Mouse (Mus musculus): ENCODE data around the gene Adgrf5. TPM values are rescaled to one million over a fixed set of nuclear protein-coding genes. Genes with fewer than 3 reads are reported as not detected.

Gene Adgrf5
- total and polyA plus RNA-seq, 3 experiments = not detected

DNA sequence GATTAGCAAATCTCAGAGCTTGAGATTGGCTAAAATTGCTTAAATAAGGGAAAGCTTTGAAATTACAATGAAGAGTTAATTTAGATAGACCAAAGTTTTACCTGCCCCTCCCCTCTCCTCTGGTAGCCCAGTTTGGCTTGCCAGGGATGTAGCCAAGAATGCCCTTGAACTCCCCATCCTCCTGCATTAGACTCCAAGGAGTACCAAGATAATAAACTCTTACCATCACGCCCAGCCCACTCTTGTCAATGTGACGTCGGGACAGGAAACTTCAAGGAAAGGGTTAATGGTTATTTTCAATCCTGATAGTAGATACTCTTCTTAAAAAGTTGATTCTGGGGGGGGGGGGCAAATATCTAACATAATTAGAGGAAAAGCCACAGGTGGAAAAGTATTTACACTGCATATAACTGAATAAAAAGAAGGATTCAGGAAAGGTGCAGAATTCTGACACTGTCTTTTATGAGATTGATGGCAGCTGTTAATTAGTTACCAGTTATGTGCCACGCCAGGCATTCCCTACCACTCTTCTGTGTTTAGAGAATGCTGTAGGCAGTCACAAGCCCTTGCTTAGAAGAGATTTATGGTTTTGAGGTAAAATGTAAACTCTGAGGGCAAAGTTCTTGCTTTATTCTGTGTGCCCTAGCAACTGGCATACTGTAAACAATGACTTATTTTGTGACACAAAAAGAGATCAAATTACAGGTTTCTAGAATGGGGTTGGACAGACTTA is 143.8 kb downstream of the Adgrf5 start:
- Histone ChIP-seq H3K4me2 (ENCODE audit: insufficient read depth, low read depth, poor library complexity, severe bottlenecking) (no peak overlapping the region), H3K27me3 (replicated peaks) (no peaks in the 10 kb centered on the region), H3K79me2 (replicated peaks; ENCODE audit: control insufficient read depth, extremely low read depth, insufficient read depth, poor library complexity, severe bottlenecking) (no peaks in the 10 kb centered on the region), H3K9ac (ENCODE audit: insufficient read depth, low read depth) (no peak overlapping the region), H3K4me1 (ENCODE audit: control insufficient read depth in 1 of 2, insufficient read depth in 2 of 2) (no peaks in the 10 kb centered on the region), H3K4me3 (replicated peaks in 1 of 3; ENCODE audit: low read depth in 2 of 3, low read length in 2 of 3, poor library complexity in 1 of 3) (no peak overlapping the region), H3K36me3 (replicated peaks in 1 of 2; ENCODE audit: control insufficient read depth in 1 of 2, insufficient read depth in 1 of 2, low read length in 1 of 2) (no peaks in the 10 kb centered on the region), H3K9me3 (replicated peaks; ENCODE audit: low read length) (peaks cover 24% of the 10 kb centered on the region), H3K27ac (ENCODE audit: insufficient read depth, low read depth) (no peak overlapping the region)
- in situ Hi-C loops (cut with MboI; ENCODE audit: low pct_ligation_motif_present, low pct_unique_long_range_greater_than_20kb, low sequenced_read_pairs) = no loop called here
- dilution Hi-C loops (cut with MboI; ENCODE audit: extremely low pct_ligation_motif_present, extremely low pct_unique_long_range_greater_than_20kb, low sequenced_read_pairs) = no loop called here
- DNase-seq (ENCODE audit: extremely low read depth) = no peak
- TF ChIP-seq GABPA (IDR thresholded peaks at IDR 0.05; ENCODE audit: insufficient replicate concordance, low read depth, low read length) (no peak), CHD2 (IDR thresholded peaks at IDR 0.05; ENCODE audit: low read length) (no peak), ZNF384 (IDR thresholded peaks at IDR 0.05; ENCODE audit: low read depth, low read length) (no peak), POLR2AphosphoS2 (IDR thresholded peaks at IDR 0.05; ENCODE audit: low read depth, low read length) (no peak), MYC (IDR thresholded peaks at IDR 0.05; ENCODE audit: low read depth, low read length) (no peak), CHD1 (IDR thresholded peaks at IDR 0.05; ENCODE audit: low read depth, low read length) (no peak), MEF2A (IDR thresholded peaks at IDR 0.05; ENCODE audit: borderline replicate concordance, low read depth, low read length) (no peak), MAZ (IDR thresholded peaks at IDR 0.05; ENCODE audit: low read depth, low read length) (no peak), RCOR1 (conservative IDR thresholded peaks at IDR 0.05; ENCODE audit: low read depth, low read length) (no peak), NRF1 (IDR thresholded peaks at IDR 0.05; ENCODE audit: low read depth, low read length) (no peak), ZC3H11A (IDR thresholded peaks at IDR 0.05; ENCODE audit: low read depth, low read length) (no peak)

DNA sequence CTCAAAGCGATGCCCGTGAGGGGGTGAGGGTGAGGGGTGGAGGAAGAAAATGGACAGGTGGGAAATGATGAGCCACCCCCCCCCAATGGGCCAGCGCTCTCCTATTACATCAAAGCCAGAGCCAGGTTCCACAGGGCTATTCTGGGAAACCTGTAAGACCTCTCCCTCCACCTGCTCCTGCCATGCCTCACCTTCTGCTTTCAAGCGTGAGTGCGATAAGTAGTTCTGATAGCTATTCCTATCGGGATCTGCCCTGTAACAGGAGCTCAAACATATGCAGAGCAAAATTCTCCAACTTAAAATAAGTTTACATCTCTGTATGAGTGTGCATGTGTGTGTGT is 144.3 kb downstream of the Adgrf5 start:
- H3K9me3 ChIP-seq (replicated peaks; ENCODE audit: low read length) = peaks cover 24% of the 10 kb centered on the region
- no peak for TF ChIP-seq UBTF (IDR thresholded peaks at IDR 0.05; ENCODE audit: low read depth, low read length)
- no peak for TF ChIP-seq E2F4 (IDR thresholded peaks at IDR 0.05; ENCODE audit: insufficient replicate concordance, low read depth, low read length)
- TF ChIP-seq IRF4 (IDR thresholded peaks at IDR 0.05; ENCODE audit: low read depth, low read length) = no peak
- no peak for TF ChIP-seq BHLHE40 (IDR thresholded peaks at IDR 0.05; ENCODE audit: low read depth, low read length)
- no peak for TF ChIP-seq POLR2A (IDR thresholded peaks at IDR 0.05; ENCODE audit: low read depth, low read length)
- no peak overlapping the region for H3K4me2 ChIP-seq (ENCODE audit: insufficient read depth, low read depth, poor library complexity, severe bottlenecking)
- no peaks in the 10 kb centered on the region for H3K4me1 ChIP-seq (ENCODE audit: control insufficient read depth in 1 of 2, insufficient read depth in 2 of 2)
- H3K27me3 ChIP-seq (replicated peaks) = no peaks in the 10 kb centered on the region
- no peak overlapping the region for H3K27ac ChIP-seq (ENCODE audit: insufficient read depth, low read depth)
- no peak overlapping the region for H3K4me3 ChIP-seq (replicated peaks in 1 of 3; ENCODE audit: low read depth in 2 of 3, low read length in 2 of 3, poor library complexity in 1 of 3)
- H3K36me3 ChIP-seq (replicated peaks in 1 of 2; ENCODE audit: control insufficient read depth in 1 of 2, insufficient read depth in 1 of 2, low read length in 1 of 2) = no peaks in the 10 kb centered on the region
- dilution Hi-C loops (cut with MboI; ENCODE audit: extremely low pct_ligation_motif_present, extremely low pct_unique_long_range_greater_than_20kb, low sequenced_read_pairs) = no loop called here
- H3K79me2 ChIP-seq (replicated peaks; ENCODE audit: control insufficient read depth, extremely low read depth, insufficient read depth, poor library complexity, severe bottlenecking) = no peaks in the 10 kb centered on the region
- in situ Hi-C loops (cut with MboI; ENCODE audit: low pct_ligation_motif_present, low pct_unique_long_range_greater_than_20kb, low sequenced_read_pairs) = no loop called here
- DNase-seq (ENCODE audit: extremely low read depth) = no peak
- H3K9ac ChIP-seq (ENCODE audit: insufficient read depth, low read depth) = no peak overlapping the region

Other genes with a start within 250 kb of the Adgrf5 start
- gene Adgrf1, start 90.1 kb upstream of the Adgrf5 start, total RNA-seq (2012; rRNA removed) = not detected in 2 replicates
- gene Adgrf1, start 90.1 kb upstream of the Adgrf5 start, total RNA-seq (2014; rRNA removed) = not detected in 2 replicates
- not detected in 2 replicates for gene Adgrf1, start 90.1 kb upstream of the Adgrf5 start, polyA plus RNA-seq (2012; ENCODE audit: insufficient read length, low read depth)
- not detected in 2 replicates for gene Mep1a, start 142.4 kb downstream of the Adgrf5 start, total RNA-seq (2012; rRNA removed)
- not detected in 2 replicates for gene Mep1a, start 142.4 kb downstream of the Adgrf5 start, total RNA-seq (2014; rRNA removed)
- not detected in 2 replicates for gene Mep1a, start 142.4 kb downstream of the Adgrf5 start, polyA plus RNA-seq (2012; ENCODE audit: insufficient read length, low read depth)
- gene Ankrd66, start 183.2 kb downstream of the Adgrf5 start, total RNA-seq (2012; rRNA removed) = not detected in 2 replicates
- not detected in 2 replicates for gene Ankrd66, start 183.2 kb downstream of the Adgrf5 start, total RNA-seq (2014; rRNA removed)
- gene Ankrd66, start 183.2 kb downstream of the Adgrf5 start, polyA plus RNA-seq (2012; ENCODE audit: insufficient read length, low read depth) = not detected in 2 replicates
- not detected in 2 replicates for gene Pla2g7, start 207.6 kb downstream of the Adgrf5 start, total RNA-seq (2012; rRNA removed)
- 0.14 TPM in 1 of 2 replicates, not detected in the other for gene Pla2g7, start 207.6 kb downstream of the Adgrf5 start, total RNA-seq (2014; rRNA removed)
- 0.27 TPM in 1 of 2 replicates, not detected in the other for gene Pla2g7, start 207.6 kb downstream of the Adgrf5 start, polyA plus RNA-seq (2012; ENCODE audit: insufficient read length, low read depth)

Measured in CH12.LX (cell line).